Mouse (Mus musculus) C2C12 (cell line): ENCODE measurements at regions not wholly inside any gene's neighbourhood (a gene's known extent, or its start where the extent isn't known, plus 50 kb on each side); places are given as distances from the start of the nearest gene placed in this dataset.

Experiments used
- H3K27me3 ChIP-seq: one replicate; pipeline ENCODE4 v1.6.1; 2011; ENCODE audit not compliant: control insufficient read depth, insufficient read depth, insufficient read length
- H3K36me3 ChIP-seq: one replicate; pipeline ENCODE4 v1.6.1; 2011; ENCODE audit not compliant: control insufficient read depth, insufficient read depth
- H3K4me3 ChIP-seq: one replicate; pipeline ENCODE4 v1.5.1; 2011; ENCODE audit warnings: mild to moderate bottlenecking, control low read depth; ENCODE audit not compliant: poor library complexity, insufficient read depth, severe bottlenecking
- H3K79me2 ChIP-seq: one replicate; pipeline ENCODE4 v1.6.1; 2011; ENCODE audit not compliant: control insufficient read depth, insufficient read depth
- H3K79me3 ChIP-seq: one replicate; pipeline ENCODE4 v1.6.1; 2011; ENCODE audit warnings: low read depth, control low read depth
- H3ac ChIP-seq: one replicate; pipeline ENCODE3; 2011; ENCODE audit warnings: low read depth; ENCODE audit not compliant: control insufficient read depth, insufficient read length
- CEBPB ChIP-seq: IDR thresholded peaks from one replicate; pipeline ENCODE4 v1.6.1; 2011; ENCODE audit warnings: low read depth, mild to moderate bottlenecking, control low read depth, moderate library complexity
- CTCF ChIP-seq: IDR thresholded peaks from one replicate; pipeline ENCODE4 v1.5.1; 2011; ENCODE audit not compliant: control insufficient read depth, insufficient read depth, insufficient read length
- FOSL1 ChIP-seq: IDR thresholded peaks from one replicate; pipeline ENCODE4 v1.8.0; 2011; ENCODE audit warnings: mild to moderate bottlenecking, low read length; ENCODE audit not compliant: poor library complexity, insufficient read depth, severe bottlenecking
- MAX ChIP-seq: IDR thresholded peaks from one replicate; pipeline ENCODE4 v1.6.1; 2011; ENCODE audit warnings: mild to moderate bottlenecking, control low read depth
- MYOD1 ChIP-seq: IDR thresholded peaks from one replicate; pipeline ENCODE4 v1.6.1; 2011; ENCODE audit warnings: low read depth; ENCODE audit not compliant: control insufficient read depth, insufficient read length
- MYOG ChIP-seq: IDR thresholded peaks from one replicate; pipeline ENCODE4 v1.6.1; 2011; ENCODE audit not compliant: control insufficient read depth, insufficient read length; ENCODE audit errors: extremely low read depth
- USF1 ChIP-seq: IDR thresholded peaks from one replicate; pipeline ENCODE4 v1.6.1; 2011; ENCODE audit warnings: low read depth, mild to moderate bottlenecking, control low read depth, moderate library complexity

DNA sequence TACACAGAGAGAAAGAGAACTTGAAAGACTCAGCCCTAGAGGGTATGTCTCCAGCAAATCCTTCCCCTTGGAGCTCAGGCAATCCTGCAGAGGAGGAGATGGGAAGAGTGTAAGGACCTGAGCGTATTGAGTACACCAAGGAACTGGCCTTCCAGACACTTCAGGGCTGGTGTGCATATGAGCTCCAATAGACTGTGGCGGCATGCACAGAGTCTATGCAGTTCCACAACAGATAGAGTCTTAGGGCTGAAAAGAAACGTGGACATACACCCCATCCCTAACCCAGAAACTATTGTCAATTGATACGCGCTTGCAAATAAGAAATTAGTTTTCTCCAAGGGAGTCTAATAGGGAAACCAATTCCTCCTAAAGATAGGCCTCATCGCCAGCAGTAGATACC, 130.6 kb upstream of the Lpp start:
- no peaks in the 10 kb centered on the region for H3K27me3 ChIP-seq
- no peaks in the 10 kb centered on the region for H3K79me3 ChIP-seq
- TF ChIP-seq MYOG, result no peak
- no peak for TF ChIP-seq CTCF
- TF ChIP-seq CEBPB, result no peak
- TF ChIP-seq MYOD1, result no peak
- no peak for TF ChIP-seq MAX
- no peak for TF ChIP-seq FOSL1
- no peak for TF ChIP-seq USF1
- no peak overlapping the region for H3K4me3 ChIP-seq
- no peaks in the 10 kb centered on the region for H3K36me3 ChIP-seq
- no peaks in the 10 kb centered on the region for H3K79me2 ChIP-seq
- no peak overlapping the region for H3ac ChIP-seq

DNA sequence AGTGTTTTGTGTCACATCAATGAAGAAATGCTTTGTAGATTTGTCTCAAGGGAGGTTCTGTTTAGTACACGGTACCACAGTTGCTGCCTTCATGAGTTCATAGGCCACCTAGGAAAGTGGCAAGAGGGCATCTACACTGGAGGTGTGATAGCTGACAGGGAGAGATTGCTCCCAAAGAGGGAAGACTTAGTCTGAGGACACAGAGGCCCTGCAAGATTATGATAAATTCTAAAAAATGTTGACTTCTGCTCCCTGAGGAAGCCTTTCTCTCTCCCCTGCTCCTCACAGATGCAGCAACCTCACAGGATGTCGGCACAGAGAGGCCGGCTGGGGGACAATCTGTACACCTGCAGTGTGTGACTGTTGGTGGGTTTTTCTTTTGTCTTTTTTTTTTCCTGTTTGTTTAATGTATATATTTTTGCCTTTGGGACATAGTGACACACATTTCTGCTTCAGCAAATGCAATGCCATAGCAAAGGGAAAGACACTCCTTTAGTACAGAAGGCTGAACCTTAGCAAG, 133.5 kb upstream of the Lpp start:
- H3K79me3 ChIP-seq, result no peaks in the 10 kb centered on the region
- H3K4me3 ChIP-seq, result no peak overlapping the region
- no peaks in the 10 kb centered on the region for H3K27me3 ChIP-seq
- no peak overlapping the region for H3ac ChIP-seq
- no peak for TF ChIP-seq CTCF
- no peaks in the 10 kb centered on the region for H3K79me2 ChIP-seq
- no peaks in the 10 kb centered on the region for H3K36me3 ChIP-seq

DNA sequence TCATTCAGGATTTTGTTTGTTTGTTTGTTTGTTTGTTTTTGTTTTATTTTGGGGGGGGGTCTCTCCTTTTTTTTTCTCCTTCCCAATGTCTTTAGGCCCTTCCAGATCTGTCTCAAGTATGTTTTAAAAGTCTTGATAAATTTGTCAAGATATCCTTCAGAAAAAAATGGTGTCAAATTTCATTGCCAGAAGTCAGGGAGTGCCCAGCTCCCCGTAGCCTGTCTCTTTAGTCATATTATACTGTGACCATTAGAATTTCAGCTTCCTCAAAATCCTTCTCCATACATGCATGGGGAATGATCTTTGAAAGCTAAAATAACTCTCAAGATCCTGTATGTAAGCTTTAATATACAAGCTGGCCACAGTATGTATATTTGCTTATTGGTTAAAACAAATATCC, 134.3 kb upstream of the Lpp start:
- H3K36me3 ChIP-seq, result no peaks in the 10 kb centered on the region
- H3K27me3 ChIP-seq, result no peaks in the 10 kb centered on the region
- no peak overlapping the region for H3K4me3 ChIP-seq
- TF ChIP-seq MAX (no peak), USF1 (no peak), CEBPB (no peak), FOSL1 (no peak), MYOG (no peak), MYOD1 (no peak)
- H3K79me2 ChIP-seq, result no peaks in the 10 kb centered on the region
- H3ac ChIP-seq, result no peak overlapping the region
- H3K79me3 ChIP-seq, result no peaks in the 10 kb centered on the region

DNA sequence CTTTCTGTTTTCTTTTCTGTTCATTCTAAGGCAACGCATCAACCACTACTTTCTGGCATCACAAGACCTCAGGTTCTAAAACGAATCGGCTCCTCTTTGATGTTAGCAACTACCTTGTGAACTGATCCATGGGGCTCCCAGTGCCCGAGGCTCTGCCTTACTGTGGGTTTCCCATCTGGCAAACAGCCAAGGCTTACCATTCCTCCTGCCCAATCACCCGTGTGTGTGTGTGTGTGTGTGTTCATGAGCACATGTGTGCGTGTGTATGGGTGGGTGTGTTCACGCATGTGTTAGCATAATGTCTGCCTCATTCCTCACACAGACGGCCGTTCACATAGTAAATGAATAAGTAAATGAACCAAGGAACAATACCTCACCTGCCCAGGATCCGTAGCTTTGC, 138.3 kb upstream of the Lpp start:
- no peaks in the 10 kb centered on the region for H3K27me3 ChIP-seq
- H3K79me2 ChIP-seq, result no peaks in the 10 kb centered on the region
- H3ac ChIP-seq, result no peak overlapping the region
- no peak overlapping the region for H3K4me3 ChIP-seq
- H3K79me3 ChIP-seq, result no peaks in the 10 kb centered on the region
- TF ChIP-seq MYOG, result no peak
- TF ChIP-seq MYOD1, result no peak
- TF ChIP-seq CTCF, result no peak
- no peak for TF ChIP-seq MAX
- no peak for TF ChIP-seq CEBPB
- no peak for TF ChIP-seq FOSL1
- TF ChIP-seq USF1, result no peak
- H3K36me3 ChIP-seq, result no peaks in the 10 kb centered on the region

DNA sequence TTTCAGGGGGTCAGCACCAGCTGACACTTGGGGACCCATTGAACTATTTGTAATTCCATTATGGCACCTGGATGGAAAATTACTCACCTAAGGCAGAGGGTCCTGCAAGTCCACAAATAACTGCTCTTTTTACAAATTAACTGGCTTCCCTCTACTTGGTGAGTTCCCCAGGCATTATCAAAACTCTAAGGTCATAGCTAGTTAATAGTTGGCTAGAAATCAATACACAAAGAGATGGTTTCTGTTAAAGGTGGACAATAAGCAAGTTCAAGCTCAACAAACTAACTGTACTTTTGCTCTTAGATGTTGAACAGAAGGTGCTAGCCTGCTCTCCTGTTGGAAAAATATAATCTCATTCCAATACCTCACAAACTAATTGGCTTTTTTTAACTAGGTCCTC, 138.7 kb upstream of the Lpp start:
- Histone ChIP-seq H3K4me3 (no peak overlapping the region), H3K27me3 (no peaks in the 10 kb centered on the region), H3ac (no peak overlapping the region), H3K79me3 (no peaks in the 10 kb centered on the region), H3K79me2 (no peaks in the 10 kb centered on the region), H3K36me3 (no peaks in the 10 kb centered on the region)
- no peak for TF ChIP-seq MYOG
- TF ChIP-seq MAX, result no peak
- TF ChIP-seq USF1, result no peak

DNA sequence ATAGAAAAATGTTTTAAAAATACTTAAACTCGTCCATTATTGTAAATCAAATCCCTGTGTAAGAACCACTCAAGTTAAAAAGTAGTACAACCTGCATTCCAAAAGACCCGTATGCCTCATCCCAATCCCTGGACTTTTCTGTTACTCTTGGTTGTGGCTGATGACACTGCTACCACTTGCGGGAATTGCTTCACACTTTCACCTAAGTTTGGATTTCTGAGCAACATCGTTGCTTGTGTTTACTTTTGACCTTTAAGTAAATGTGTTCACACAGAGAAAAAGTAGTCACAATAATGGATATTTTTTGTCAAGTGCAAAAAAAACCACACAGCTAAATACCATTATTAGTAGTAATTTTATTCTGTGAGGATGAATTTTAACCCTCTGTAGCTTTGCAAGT, 139.2 kb upstream of the Lpp start:
- H3K79me3 ChIP-seq, result no peaks in the 10 kb centered on the region
- H3ac ChIP-seq, result no peak overlapping the region
- H3K36me3 ChIP-seq, result no peaks in the 10 kb centered on the region
- no peaks in the 10 kb centered on the region for H3K27me3 ChIP-seq
- TF ChIP-seq MAX (no peak), FOSL1 (no peak), CTCF (no peak), MYOD1 (no peak), CEBPB (no peak), MYOG (no peak), USF1 (no peak)
- H3K4me3 ChIP-seq, result no peak overlapping the region
- H3K79me2 ChIP-seq, result no peaks in the 10 kb centered on the region
